Mouse (Mus musculus): ENCODE measurements around the gene Sec61a1.
A peak's percentile ranks its signal among the peaks of the same experiment; 100 is the strongest.

Sec61a1 gene

DNA sequence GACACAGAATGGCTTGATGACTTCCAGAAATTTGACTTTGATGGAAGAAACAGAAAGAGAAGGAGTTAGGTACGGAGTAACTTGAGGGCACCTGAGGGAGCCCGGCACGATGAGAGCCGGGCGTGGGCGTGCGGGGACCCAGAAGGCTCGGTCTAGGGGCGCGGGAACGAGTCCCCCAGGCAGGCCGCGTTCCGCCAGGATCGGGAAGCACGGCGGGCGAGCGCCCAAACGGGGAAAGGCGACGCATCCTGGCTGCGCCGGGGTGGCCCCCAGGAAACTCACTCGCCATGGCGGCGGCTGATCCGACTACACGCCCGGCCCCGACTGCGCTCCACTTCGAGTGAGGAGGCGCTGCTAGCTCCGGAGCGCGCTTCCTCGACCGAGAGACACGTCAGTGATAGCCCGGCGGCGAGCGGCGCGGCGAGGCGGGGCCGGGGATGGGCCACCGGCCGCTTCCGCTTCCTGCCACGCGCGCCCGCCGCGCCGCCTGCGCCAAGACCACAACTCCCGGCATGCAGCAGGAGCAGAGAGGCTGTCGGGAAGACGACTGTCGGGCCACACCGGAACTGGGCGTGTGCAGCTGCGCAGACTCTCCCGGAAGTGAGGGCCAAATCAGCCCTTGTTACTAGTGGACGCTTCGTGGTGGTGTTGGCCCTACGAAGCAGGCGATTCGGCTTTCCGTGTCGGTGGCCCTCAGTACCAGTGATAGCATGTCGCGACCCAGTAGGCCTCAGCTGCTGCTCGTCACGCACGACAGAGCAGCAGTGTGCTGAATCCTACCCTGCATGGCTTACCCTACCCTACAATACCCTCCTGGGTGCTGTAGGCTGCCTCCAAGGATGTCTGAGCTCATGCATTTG, at the start of gene Sec61a1:
TSS of gene Sec61a1 (minus strand) at position 502 of the 860 bp plus-strand sequence.
- DNase-seq: peak; percentile 94 to 95

DNA sequence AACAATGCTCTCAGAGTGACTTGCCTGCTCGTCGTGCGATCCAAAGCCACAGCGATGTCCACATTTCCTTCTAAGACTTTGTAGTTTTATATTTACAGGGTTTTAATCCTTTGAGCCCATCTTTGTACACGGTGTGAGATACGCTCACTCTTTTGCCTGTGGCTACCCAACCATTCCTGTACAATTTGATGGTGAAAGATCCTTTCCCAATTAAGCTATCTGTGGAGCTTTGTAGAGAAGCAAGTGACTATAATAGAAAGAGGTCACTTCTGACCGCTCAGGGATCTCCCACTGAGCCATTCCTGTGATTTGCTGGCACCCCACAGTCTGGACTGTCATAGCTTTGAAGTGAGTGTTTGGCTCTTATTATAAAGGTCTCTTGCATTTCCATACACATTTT, 48.0 kb upstream of the Sec61a1 start:
- no peak for DNase-seq

DNA sequence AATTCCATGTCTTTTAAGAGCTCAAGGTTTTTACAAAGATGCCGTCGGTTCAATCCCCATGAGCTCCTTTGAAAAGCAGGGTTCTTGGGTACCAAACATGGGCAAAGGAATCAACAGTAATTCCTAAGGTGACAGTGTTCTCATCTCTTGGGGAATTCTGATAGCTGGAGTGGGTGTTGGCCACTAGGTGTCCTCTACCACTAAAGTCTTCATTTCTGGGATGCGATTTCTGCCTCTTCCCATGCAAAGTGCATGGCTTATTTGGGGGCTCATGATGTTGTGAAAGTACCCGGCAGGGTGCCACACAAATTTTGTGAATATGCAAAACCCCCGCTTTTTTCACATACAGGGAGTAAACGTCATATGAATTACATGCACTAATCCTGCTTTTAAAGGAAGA, 46.3 kb upstream of the Sec61a1 start:
- DNase-seq: no peak

DNA sequence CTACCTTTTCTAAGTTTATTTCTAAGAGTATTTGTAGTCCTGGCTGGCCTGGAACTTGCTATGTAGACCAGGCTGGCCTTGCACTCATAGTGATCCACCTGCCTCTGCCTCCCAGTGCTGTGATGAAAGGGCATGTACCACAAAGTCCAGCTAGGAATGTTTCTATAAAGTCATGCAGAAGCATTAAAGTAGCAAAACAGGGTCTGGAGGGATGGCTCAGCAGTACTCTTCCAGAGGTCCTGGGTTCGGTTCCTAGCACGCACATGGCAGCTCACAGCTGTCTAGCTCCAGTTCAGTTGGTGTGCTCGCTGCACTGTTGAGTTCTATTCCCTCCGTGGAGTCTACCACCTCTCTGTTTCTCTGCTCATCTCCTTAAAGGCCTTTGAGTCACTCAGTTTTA, 41.5 kb upstream of the Sec61a1 start:
- no peak for DNase-seq

DNA sequence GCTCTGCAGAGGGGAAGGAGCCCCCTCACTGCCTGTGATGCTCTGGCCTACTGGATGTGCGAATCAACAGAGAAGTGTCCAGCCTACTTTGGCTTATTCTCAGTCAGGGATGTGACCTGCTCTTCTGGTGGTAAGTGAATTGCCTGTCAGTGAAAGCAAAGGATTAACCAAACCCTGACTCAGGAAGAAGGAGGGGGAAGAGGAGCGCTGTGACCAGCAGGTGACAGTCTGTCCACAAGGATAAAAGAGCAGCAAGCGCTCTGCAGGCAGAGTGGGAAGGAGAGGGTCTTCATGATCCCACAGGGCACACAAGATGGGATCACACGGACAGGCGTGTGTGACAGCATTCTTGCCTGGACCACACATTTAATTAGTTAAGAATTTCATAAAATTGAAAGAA, 41.0 kb upstream of the Sec61a1 start:
- DNase-seq: no peak

DNA sequence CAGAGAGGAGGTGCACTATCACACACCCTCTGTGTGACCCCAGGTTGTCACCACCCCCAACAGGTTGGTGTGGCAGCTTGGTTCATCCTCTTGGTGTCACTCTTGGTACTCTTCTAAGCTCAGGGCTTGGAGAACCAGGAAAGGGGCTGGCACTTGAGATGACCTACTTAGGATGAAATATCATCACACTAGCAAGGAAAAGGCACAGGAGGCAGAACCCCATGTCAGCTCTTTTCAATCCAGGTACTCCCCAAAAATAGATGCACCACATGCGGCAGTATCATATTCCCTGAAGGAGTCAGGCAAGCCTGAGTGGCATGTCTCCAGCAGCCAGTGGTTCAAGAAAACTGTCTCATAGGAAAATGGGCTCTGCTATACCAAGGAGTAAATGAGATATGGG, 39.4 kb upstream of the Sec61a1 start:
- no peak for DNase-seq

DNA sequence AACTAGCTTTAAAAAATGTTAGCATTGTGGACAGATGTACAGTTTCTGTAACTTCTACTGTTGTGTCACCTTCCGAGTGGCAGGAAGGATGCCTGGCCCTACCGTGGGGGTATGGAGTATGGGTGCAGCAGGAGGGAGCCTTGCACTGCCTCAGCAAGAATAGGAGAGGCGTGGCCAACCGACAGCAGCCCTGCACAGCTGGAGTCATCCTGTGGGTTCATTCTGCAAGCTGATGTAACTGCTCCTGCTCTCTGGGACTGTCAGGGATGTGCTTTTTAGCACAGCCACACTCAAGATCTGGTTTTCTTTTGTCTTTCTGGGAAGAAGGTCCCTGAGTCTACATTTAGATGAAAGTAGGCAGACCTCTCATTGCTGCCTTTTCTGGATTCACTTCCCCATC, 38.8 kb upstream of the Sec61a1 start:
- DNase-seq: no peak

DNA sequence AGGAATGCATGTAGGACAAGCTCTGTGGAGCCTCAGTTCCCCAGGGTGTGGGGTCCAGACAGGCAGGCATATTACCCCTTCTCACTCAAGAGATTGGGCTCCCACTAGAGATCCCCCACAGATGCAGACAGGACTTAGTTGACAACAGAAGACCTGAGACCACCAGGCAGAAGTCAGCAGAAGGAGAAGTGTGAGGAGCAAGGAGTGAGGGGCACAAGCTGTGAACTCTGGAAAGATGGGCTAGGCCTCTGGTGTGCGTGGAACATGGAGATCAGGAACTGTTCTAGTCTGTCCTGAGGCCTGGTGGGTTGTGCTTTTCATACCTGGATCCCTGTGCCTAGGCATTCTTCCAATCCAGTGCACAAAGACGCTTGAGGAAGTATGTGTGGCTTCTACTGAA, 31.2 kb upstream of the Sec61a1 start:
- no peak for DNase-seq

DNA sequence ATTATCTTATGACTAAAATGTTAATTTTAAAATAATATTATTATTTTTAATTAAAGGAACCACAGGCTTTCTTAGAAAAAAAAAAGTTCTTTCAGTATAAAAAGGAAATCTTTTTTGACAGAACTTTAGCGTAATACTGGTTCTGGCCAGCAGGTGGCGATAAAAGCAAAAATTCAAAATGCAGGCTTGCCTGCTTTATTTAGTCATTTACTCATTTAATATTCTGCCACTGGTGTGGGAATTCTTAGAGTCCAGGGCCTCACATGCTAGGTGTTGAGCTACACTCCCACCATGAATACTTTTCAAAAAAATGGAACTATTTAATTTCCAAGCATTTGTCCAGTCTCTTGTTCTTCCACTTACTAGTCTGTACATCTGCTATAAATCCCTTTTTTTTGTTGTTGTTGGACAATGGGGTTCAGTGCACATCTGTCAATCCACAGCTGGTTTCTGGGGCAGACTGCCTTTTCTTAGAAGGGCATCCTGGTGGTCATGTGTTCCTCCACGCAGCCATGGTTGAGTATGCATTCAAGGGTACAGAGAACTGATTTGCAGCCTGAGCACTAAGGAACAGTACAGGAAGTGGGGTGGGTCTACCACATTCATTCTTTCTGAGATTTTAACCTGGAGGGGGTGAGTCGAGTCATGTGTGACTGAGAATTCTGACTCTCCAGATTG, 30.6 kb upstream of the Sec61a1 start:
- DNase-seq: peak; percentile 74 to 77

DNA sequence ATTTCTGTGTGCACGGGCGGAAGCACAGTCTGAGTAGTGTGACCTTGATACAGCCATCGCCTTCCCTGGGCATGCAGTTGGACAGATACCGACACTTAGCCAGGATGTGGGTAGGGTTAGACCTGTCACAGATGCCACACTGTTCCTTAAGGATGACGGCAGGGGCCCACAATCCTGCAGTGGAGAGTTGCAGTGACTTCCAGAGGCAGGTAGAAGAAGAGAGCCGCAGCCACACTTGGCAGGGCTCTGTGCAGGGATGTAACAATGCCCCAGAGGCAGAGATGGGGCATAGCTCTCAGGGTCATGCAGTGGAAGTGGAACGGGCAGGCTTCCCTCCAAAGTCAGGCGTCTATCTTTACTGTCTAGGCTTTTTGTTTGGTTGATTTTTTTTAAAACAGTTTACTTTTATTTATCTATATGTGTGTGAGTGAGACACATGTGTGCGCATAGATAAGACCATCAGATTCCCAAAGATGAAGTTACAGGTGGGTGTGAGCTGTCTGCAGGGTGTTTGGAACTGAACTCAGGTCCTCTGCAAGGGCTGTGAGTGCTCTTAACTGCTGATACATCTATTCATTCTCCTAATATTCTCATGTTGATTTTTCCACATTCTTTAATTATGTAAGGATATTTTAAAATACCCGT, 29.8 kb upstream of the Sec61a1 start:
- DNase-seq: no peak

DNA sequence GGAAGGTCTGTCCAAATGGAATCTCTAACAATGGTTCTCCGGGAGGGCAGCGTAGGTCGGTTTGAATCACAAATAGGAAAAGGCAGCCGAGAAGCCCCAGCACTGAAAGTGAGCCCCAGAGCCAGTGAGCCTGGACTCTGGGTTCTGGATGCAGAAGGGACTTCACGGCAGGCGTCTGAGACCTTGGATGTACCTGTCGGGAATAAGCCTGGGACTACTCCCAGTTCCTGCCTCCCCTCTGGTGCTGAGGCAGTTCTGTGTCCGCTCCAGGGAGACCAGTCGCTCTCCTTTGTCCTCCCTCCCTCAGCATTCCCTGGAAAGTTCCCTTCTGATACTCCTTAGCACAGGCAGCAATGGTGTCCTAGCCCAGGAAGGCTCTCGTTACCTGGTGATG, 26.7 kb upstream of the Sec61a1 start:
- no peak for DNase-seq

DNA sequence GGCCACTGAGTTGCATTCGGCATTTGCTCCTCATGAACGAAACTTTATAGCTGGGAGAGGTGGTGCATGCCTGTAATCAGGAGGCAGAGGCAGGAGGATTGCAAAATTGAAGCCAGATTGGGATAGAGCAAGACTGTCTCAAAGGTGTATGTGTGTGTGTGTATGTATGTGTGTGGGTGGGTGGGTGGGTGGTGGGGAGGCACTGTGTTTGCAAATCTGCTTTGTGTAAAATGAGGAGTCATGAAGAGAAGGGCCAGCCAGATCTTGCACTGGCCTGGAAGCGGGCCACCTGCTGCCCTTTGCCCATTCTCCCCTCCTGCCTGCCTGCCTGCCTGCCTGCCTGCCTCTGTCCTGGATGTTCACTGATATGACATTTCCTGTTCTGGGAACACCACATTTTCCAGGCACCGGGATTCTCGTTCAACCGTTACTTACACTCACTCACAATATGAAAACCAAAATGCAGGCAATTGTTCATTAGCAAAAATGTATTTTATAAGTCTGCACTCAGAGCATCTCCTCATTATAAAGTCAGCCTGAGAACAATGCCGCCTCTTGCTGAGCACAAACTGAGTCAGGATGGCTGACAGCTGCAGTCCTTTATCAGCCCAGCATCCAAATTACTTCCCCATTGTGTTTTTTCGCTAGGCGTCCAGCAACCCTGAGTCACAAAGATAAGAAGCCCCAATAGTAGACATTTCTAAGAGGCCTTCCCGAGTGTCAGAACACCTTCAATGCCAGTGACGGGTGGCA, 26.1 kb upstream of the Sec61a1 start:
- DNase-seq: no peak

DNA sequence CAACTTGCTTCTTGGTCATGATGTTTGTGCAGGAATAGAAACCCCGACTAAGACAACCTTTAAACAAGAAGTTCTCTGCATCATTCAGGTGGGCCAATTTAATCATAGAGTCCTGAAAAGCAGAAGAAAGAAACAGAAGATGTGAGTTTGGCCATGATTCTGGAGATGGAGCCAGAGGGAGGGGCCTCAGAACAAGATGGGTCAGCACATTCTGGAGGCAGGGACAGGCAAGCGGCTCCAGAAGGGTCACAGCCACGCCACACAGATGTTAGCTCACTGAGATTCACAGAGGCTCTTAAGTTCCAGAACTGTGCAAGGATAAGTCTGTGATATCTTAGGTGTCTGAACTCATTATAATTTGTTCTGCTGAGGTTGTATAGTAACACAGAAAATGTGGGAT, 25.5 kb upstream of the Sec61a1 start:
- DNase-seq: no peak

DNA sequence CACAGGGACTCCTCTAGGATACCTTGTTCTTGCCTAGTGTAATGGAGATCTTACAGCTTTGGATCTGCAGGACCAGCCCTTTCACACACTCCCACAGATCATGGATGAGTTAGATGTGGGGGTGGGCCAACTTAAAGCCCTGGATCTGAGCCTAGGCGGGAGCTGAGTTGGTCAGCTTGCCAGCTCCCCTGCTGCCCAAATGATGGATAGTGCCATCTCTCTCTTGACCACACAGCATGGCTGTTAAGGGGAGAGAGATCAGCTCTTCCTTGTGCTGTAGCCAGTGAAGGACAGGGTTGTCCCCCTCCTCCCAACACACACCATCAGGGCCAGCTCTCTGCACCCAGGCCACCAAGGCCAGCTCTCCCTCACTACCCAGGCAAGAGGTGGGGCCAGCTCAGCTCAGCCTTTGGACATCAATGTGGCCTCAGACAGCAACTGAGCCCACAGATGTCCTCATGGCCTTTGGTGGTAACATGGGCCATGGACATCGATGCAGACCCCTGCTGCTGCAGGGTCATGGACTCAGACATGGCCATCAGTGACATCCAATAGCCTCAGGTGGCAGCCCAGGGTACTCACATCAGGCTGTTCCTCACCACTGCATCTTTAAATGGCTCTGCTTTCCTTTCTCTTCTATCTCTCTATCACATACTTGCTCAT, 21.5 kb upstream of the Sec61a1 start:
- DNase-seq: no peak

DNA sequence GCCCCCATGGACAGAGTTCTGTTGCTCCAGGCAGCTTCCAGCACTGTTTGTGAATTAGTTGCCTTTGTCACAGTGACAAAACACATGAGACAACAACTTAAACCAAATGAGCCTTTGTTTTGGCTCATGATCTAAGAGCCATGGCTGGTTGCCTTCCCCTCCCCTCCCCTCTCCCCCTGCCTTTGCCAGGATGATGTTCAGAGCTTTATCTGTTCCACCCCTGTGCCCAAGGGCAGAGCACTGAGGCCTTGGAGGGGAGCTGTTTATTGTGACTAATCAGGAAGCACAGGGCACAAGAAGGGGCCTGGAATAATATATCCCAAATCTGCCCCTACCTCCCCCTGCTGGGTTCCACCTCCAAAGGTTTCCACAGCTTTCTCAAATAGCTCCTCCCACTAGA, 11.6 kb upstream of the Sec61a1 start:
- no peak for DNase-seq

DNA sequence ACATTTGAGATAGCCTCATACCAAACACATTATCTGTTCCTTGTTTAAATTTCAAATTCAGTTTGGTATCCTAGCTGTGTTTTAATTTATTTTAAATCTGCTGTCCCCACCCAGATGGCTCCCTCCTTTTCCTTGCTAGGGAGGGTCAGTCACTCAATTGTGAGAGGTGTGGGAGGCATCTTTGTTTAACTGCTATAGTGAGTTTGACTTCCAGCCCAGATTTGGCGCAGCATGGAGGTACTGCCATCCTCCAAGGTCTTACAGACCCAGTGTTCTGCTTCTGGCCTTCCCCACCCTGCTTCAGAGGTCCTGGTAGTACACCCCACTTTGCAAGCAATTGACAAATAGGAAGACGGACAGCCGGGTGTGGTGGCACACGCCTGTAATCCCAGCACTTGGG, 5.4 kb upstream of the Sec61a1 start:
- no peak for DNase-seq

DNA sequence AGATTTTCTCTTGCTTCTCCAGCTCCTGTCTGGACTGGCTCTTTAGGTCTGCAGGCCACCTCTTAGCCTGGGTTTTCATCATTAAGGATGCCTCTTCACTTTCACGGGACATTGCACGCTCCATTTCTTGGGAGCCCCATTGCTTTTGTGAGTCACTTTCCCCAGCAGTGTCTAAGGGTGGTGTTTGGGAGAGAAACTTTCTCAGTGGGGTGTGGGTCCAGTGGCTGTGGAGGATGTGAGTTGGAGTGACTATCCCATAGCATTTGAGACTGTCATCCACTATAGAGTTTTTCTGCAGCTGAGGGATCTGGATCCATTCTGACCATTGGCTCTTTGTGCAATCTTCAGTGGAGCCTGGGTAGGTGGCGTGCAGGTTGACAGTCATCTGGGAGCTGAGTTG, 4.7 kb upstream of the Sec61a1 start:
- DNase-seq: no peak

DNA sequence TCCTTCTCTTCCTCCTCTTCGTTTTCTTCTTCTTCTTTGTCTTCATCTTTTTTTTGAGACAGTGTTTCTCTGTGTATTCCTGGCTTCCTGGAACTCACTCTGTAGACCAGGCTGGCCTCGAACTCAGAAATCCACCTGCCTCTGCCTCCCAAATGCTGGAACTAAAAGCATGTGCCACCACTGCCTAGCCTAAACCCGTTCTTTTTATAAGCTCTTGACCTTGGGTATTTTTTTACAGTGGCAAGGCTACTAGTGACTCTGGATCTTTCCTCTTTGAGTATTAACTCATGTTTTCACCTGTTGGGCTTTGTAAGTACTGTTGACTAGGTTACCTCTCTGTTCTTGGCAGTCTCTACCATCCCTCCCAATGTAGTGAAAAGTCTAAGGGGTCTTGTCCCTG, 4.3 kb upstream of the Sec61a1 start:
- no peak for DNase-seq

DNA sequence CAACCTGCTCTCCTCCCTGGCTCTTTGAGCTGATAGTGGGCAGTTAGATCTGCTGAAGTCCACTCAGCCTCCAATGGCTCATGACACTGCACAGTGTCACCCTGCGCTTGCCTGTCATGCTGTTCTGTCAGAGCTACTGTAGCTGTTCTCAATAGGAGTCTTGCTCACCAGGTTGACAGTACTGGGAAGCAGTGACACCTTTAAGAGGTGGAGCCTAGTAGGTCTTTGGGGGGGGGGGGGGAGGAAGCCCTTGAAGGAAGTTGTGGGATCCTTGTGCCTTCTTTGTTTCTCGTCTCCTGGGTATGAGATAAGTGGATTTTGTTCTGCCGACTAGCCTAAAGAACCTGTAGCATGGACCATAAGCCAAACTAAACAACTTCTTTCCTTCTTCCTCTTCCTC, 3.9 kb upstream of the Sec61a1 start:
- no peak for DNase-seq

DNA sequence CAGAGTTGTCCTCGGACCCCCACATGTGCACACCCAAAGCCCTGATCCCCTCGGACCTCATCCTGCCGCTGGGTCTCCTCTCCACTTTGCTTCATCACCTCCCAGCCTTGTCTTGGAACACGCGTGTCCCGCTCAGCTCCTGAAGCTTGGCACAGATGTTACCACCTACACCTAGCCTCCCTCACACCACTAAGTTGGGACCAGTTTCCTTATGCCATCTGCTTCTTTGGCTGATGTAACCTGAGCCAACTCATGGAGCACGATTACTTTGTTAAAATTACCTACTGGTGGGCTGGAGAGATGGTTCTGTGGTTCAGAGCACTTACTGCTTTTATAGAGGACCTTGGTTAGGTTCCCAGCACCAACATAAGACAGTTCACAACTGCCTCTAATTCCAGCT, 3.1 kb upstream of the Sec61a1 start:
- no peak for DNase-seq

DNA sequence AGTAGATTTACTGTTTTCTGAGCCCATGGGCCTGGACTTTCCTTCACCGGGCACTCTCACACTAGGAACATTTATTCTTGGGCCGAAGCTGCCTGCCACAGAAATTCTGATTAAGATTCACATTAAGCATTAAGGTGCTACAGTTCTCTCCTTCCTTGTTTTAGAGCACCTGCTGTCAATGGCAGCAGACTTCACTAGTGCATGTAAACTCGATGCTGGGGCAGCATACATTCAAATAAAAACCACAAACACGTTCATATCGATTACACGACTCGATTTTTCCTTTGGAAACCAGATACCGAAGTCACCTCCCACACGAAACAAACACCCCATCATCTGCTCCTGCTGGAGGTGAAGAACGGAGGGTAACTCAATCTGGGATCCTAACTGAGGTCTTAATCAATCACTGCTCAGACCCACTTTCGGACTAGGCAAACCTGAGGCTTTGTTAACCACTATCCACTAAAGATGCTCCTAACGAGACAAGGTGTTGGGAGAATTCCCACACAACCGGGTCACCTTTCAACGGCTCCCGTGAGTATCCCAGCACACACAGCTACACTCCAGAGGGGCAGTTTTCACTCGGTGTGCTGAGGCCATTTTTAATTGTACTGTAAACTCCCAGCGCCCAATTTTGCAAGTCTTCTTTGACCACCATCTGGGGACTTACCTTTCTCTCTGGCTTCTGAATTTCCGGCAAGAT, 853 bp downstream of the Sec61a1 start:
- DNase-seq: peak in 1 of 2 experiments; percentile 13

DNA sequence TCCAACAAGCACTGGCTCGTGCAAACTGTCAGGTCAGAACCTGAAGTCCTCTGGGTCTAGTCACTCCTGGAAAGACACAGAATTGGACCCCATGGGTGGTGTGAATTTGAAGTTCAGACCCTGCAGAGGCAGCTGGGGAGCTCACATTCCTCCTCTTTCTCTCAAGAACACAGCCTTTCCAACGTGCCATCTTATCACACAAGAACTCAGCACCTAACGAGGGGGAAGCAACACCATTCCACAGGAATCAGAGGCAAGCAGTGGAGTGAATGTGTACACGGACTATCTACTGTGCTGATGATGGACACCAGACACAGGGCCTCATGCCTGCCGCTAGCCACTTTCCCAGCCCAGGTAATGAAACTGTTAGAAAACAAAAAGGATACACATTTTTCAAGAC, 2.0 kb downstream of the Sec61a1 start:
- DNase-seq: no peak
